Mouse (Mus musculus): Measurements from ENCODE around the gene Lst1.
"Not testable (repeated sequence)": the region's sequence is repeated elsewhere in the genome, so short reads cannot be mapped to it uniquely, and the experiment has no call there.

The Lst1 gene

DNA sequence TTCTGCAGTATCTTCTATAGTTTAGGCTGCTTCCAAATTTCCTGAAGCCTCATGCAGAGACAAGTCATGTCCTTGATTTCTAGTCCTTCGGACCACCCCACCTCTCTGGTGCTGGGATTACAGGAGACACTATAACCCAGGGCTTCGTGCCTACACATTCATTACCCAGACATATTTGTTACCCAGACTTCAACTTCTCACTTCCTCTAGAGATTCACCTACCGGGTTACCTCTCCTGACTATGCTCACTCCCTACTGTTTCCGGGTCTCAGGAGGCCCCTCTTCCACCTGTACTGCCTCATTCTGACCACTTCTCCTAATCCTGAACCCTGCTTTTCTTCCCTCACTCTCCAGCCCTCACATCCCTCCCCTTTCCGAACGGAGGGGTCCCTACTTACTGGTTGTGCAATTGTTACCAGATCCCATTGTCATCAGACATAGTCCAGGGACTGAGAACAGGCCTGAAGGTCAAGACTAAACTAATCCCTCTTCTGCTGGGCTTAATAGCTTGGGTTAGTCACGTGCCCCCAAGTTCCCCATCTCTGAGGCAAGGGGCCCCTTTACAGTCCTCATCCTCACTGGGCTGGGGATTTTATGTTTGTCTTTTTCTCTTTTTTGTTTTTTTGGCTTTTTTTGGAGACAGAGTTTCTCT lies at the start of gene Lst1:
Gene Lst1, minus strand, starts transcription at position 481 of the 652 bp plus-strand sequence.
- DNase-seq = no peak

DNA sequence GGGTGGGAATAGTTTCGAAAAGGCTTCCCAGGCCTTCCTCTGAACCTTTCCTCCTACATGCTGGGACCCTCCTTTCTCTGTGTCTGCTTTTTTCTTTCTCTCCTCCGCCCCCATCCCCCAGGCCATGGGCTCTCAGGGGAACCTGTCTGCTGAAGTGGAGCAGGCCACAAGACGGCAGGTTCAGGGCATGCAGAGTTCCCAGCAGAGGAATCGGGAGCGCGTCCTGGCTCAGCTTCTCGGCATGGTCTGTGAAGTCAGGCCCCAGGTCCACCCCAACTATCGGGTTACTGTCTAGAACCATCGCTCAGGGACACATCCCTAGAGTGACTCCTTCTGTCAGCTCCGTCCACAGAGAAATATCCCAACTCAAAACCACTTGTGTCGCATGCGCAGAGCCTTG lies 49.3 kb upstream of the Lst1 start:
- no peak for DNase-seq

DNA sequence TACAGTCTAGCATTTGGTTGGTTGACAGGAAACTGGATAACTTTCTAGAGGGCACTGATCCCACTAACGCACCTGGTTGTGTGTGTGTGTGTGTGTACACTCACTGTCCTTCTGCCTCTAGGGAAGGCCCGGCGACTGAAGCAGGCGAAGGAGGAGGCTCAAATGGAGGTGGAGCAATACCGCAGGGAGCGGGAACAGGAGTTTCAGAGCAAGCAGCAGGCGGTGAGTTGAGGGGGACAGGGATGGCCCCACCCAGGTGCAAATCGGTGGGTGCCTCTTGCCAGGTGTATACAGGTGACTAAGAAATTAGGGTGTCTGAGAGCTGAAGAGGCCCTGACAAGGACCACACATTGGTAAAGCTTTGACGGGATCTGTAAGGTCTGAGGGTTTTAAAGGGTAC lies 48.8 kb upstream of the Lst1 start:
- peak in 1 of 2 experiments; percentile 41 for DNase-seq

DNA sequence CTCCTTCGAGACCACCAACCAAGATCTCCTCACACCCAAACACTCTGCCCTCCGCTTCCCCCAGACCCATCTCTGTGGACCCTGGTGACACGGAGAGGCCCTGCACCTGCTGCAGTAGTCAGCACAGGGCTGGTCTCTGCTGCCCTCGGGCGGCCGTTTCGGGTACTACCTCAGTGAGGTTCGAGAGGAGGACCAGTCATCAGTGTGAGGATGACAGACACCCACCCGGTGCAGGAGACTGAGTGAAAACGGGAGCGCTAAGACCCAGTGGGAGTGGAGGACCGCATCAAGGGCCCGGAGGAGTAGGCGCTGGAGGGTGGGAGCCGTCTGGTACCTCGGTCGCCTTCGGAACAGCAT lies 48.1 kb upstream of the Lst1 start:
- peak; percentile 97 to 100 for DNase-seq

DNA sequence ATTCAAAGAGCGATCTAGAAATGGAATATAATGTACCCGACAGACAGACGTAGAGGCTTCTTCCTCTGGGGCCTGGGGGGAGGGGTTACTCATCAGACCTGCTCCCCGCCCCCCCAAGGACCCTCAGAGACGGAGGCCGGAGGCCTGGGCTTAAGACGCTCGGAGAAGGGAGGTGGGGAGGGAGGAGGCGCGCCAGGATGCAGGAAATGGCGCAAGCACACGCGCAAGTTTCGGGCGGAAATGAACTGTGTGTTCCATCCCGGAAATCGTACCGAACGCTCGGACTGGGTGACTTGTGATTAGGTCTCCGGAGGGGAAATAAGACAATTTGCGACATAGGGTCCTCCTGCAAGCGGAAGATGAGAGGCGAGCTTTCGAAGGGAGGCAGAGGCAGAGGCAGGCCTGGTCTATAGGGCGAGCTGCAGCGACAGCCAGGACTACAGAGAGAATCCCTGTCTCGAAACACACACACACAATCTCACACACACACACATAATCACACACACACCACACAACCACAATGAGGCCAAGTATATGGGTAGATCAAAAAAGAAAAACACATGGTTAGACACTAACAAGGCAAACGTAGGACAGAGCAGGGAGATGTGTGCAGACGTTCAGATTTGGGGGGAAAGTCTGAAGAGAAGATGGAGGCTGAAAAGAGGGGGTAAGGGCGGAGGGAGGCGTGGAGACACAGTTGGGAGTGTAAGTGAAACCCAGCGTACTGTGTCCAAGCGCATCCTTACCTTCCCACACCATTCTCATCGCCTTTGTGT lies 47.6 kb upstream of the Lst1 start, which contains the start of gene Nfkbil1:
Gene Nfkbil1, minus strand, starts transcription at position 179 of the 776 bp plus-strand sequence.
- peak; percentile 87 to 91 for DNase-seq

DNA sequence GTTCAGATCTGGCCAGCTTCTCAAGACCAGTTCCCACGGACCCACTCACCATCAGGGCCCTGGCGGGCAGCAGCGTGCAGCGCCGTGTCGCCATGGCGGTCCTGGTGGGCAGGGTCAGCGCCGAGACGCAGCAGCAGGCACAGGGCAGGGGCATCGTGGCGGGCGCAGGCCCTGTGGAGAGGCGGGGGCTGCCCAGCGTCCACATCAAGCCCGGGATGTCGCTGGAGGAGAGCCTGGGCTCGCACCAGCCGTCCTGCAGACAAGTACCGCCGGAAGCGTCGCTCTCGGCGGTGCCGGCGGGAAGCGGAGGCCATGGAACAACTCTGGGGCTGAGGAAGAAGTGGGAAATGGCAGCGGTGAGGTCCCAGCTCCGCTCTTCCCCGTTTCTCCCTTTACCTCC lies 46.7 kb upstream of the Lst1 start:
- peak in 1 of 2 experiments; percentile 70 for DNase-seq

DNA sequence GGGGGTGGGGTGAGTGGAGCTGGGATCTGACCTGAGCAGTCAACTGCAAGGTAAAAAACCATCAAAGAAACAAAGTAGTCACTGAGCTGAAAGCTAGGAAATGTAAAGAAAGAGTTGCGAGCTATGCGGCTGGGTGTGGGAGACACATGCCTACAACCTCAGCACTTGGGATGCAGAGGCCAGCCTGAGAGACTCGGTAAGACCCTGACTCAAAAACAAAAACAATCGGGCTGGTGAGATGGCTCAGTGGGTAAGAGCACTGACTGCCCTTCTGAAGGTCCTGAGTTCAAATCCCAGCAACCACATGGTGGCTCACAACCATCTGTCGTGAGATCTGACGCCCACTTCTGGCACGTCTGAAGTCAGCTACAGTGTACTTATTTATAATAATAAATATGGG lies 45.9 kb upstream of the Lst1 start:
- not testable (repeated sequence) for DNase-seq

DNA sequence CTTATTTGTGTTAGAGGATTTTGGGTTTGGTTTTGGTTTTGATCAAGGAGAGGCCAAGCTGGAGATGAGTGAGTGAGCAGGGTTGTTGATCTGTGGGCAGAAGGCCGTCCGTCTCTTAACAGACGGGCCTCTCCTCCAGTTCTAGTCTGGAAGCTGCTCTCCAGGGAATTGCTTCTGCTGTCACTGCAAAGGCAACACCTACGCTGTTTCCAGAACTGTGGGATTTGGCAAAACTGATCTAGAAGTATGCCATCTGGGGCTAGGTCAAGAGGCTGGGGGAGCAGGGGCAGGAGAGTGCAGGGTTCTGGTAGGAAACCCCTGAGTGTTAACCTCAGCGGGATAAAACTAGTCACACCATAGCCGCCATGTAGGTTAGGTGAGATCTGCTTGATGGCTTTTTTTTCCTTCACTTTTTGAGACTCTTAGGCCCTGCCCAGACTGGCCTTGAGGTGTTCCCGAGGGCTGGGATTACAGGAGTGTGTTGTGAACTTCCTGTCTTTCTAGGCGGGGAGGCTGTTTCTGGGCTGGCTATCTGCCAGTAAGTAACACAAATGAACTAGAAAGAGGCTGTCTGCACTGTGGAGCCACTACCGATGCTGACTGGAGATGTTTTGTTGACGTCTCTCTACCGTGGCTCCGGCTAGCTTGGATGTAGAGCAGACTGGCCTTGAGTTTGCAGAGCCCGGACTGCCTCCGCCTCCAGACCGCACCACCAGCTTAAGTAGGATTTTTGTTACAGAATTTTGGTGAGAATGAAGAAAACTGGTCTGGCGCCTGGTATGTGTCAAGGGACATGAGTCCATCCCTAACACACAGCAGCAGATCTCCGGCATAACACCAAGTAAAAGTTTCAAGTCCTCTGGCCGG lies 45.1 kb upstream of the Lst1 start, which contains the start of gene Atp6v1g2:
Gene Atp6v1g2, plus strand, starts transcription at position 547 of the 867 bp plus-strand sequence.
- peak in 1 of 2 experiments; percentile 40 for DNase-seq

DNA sequence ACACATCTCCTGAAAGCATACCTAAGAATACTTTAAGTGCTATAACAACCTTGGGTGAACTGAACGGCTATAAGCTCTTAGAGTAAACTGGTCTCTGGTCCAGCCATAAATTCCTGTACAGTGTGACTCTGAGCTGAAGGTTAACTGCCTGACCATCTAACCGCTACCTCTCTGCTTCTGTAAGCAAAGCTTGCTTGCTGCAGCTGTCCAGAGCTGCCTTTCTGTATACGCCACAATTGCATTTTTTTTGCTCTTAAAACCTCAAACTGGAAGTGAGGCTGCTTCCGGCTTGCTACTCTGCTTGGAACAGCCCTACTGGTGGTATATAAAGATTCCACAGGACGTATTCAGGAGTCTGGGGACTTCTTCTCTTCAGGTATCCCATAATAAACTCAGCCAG lies 44.4 kb upstream of the Lst1 start:
- DNase-seq = peak in 1 of 2 experiments; percentile 68

DNA sequence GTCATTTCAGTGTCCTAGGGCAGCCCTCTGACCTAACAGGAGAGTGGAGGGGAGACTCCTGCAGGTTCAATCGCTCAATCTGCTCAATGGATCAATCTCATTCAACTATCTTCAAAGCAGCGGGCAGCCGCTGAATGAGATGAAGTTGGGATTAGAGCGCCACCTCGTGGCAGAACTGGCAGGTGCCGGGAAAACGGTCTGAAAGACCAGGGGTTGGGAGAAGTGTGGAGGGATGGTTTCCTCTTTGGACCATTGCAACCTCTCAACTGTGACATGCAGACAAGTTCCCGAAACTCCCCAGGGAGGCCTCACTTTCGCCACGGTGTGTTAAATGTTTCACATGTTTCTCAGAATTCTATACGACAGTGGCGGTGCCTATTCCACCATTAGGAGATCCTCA lies 43.8 kb upstream of the Lst1 start:
- peak; percentile 85 to 89 for DNase-seq

DNA sequence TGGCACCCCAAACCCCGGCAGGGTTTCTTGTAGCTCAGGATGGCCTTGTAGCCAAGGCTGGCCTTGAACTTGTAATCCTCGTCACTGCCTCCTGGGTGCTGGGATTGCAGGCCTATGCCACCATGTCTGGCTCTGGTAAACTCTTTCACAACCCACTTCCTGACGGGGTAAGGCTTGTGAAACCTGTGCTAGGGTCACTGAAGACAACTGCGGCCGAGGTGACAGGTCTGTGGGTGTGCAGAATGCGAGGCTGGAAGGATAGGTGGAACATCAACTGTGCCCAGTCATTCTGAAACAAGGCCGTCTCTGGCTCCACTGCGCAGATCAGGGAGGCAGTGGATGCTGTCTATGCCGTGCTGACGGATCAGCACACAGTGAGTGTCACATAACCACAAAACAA lies 42.8 kb upstream of the Lst1 start:
- no peak for DNase-seq

DNA sequence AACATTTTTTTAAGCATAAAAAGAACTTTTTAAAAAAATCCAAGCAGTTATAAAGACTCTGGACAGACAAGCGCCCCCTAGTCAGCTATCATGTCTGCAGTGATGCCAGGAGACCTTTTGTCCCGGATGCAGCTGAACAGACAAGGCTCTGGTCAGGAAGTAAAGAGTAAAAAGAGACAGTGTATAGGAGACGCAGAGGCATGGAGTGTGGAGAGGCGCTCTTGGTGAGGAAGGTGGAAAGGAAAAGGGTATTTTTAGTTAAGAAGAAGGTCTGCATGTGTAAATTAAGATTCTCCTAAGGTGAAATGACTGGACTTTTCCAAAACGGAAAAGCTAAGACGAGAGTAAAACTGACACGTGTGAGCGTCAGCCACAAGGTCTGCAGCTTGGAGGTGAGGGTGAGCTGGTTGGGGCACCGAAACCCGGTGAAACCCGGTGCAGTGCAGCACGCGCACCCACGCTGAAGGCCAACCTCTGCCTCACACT lies 38.4 kb upstream of the Lst1 start:
- peak; percentile 51 to 57 for DNase-seq

DNA sequence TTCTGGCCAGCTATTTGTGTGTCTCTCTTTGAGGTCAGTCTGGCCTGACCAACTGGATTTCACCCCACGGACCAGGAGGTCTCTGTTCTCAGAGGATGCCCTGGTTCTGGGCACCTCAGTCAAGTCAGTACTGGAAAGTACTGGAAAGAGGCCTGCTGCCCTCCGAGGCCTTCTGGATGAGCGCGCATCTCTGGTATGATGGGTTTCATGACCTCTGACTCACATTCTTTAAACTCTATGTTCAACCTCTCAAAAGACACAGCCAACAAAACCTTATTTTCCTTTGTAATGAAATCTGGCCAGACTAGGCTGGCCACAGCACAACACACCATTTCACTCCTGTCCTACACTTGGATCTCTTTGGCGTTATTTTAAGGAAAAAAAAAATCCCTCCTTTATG lies 37.2 kb upstream of the Lst1 start:
- DNase-seq = no peak

DNA sequence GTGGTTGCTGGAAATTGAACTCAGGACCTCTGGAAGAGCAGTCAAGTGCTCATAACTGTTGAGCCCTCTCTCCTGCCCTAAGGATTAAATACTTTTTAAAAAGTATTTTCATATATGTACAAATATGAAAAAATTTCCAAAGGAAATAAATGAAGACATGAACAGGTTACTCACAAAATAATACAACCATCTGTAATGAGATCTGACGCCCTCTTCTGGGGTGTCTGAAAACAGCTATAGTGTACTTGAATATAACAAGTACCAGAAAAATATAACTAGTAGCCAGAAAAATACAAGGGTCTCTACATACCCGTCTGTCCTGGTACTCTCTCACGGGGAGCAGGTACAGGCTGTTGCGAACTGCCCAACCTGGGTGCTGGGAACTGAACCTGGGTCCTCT lies 36.4 kb upstream of the Lst1 start:
- peak in 1 of 2 experiments; percentile 18 for DNase-seq

DNA sequence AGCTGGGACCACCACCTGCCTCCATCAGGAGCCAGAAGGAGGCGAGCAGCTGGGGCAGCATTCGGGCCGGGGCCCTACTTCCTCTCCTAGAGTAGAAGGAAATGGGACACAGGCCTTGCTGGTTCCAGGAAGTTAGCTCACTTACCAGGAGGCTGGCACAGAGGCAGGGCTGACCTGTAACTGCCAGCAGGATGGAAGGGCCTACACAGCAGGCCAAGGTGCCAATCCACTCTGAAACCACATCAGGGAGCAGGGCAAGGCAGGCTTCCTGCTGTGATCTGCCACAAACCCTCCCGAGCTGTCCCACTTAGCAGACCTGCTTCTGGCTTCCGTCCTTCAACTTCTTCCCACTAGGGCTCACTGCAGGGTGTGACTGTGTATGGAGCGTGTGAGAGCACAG lies 34.1 kb upstream of the Lst1 start:
- peak; percentile 65 to 77 for DNase-seq

DNA sequence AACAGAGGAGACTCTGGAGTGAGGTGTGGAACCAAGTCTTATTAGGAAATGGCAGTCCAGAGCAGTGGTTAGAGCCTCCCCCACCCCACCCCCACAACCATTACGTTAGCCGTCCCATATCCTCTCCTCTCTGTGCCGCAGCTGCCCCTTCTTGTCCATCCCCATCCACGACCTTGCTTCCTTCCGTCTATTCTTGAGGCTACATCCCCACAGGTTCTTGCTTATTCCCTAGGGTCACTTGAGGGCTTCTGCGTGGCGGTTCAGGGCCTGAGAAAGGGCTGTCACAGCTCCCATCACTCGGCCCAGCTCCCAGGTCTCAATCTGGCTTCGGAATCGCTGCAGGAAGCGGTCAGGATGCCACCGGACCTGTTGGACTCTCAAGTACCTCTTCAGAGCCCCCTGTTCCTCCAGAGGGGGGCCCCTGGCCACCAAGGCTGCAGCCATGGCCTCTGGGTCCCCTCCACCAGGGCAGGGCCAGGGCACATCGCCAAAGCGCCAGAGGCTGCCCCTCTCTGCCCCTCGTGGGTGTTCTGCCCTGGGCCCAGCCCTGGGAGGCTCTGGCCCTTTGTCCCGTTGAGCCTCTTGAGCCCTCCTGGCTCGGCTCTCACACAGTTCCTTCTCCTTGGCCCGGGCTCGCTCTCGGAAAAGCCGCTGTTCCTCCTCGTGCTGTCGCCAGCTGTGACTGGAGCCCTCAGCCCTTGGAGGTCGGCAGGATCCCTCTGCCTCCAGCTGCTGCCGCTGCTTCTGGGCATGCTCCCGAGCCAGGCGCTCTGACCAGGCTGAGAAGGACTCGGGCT lies 32.1 kb upstream of the Lst1 start, which contains the start of gene Gm16181:
Gene Gm16181, plus strand, starts transcription at position 679 of the 797 bp plus-strand sequence.
- DNase-seq = peak in 1 of 2 experiments; percentile 47

DNA sequence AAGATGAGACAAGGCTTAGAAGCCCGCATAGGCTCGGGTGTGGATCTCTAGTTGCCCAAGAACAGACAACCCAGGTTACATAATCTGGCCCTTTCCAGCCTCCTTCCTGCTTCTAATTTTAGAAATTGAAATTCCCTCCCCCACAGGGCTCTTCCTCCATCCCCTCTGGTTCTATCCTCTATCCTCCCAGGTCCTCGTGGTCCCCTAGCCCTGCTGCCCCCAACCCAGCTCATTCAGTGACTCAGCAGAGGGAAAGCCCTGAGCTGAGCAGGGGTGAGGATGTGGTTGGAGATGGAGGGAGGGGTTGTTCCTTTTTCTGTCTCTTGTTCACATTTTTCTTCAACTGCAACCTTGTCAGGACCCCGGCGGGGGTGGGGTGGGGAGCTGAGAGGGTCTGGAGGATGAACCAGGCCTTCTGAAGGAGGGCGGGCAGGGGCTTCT lies 31.4 kb upstream of the Lst1 start:
- DNase-seq = peak; percentile 65 to 83

DNA sequence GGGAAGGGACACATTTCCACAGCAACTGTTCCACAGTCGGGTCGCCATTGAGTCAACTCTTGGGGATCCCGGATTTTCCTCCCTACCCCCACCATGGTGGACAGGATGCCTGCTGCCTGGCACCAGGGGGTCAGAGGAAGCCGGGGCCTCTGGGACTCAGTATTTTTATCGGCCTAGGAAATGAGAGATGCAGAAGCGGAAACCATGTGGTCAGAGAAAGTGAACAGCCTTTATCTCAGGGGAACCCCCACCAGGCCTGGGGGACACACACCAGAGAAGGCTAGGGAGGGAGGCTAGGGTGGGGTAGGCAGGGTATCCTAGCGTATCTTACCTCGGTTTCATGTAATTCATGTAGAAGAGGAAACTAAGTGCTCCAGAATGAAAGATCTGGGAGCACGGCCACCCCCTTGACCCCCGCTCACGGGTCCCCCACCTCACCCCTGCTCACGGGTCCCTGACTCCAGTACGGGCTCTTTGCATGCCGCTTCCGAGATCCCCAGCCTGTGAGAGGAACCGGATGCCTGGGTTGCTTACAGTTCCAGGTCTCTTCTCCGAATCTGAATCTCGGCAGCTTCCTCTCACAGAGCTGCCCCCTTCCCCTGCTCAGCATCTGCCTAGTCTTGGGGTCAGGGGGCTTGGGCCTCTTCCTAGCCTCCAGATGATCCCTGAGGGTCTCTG lies 30.4 kb upstream of the Lst1 start:
- peak in 1 of 2 experiments; percentile 58 for DNase-seq

DNA sequence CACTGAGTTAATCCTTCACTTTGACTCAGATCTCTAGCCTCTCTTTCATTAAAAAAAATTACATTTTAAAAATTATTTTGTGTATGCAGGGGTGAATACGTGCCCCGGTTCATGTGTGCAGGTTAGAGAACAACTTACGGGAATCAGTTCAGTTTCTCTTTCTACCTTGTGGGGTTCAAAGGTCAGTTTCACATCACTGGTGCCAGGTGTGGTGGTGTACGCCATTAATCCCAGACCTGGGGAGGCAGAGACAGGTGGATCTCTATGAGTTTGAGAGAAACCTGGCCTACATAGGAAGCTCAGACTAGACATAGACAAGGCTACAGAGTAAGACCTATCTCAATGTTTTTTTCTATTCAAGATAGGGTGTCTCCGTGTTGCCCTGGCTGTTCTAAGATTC lies 24.8 kb upstream of the Lst1 start:
- DNase-seq = no peak

DNA sequence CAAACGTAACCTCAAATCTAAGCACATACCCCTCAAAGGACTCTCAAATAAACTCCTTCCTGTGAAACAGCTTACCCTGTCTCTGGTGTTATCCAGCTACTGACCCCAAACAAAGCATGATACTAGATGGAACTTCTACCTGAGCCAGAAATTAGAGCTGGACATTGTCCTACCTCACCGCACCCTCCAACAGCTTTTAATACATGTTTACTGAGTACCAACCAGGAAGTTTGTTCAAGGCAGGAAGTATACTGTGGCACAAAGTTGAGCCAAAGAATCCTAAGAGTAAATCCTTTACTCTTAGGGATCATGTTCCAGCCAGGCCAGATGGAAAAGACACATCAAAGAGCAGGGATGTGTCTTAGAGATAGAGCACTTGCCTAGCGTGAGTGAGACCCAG lies 22.4 kb upstream of the Lst1 start:
- no peak for DNase-seq

DNA sequence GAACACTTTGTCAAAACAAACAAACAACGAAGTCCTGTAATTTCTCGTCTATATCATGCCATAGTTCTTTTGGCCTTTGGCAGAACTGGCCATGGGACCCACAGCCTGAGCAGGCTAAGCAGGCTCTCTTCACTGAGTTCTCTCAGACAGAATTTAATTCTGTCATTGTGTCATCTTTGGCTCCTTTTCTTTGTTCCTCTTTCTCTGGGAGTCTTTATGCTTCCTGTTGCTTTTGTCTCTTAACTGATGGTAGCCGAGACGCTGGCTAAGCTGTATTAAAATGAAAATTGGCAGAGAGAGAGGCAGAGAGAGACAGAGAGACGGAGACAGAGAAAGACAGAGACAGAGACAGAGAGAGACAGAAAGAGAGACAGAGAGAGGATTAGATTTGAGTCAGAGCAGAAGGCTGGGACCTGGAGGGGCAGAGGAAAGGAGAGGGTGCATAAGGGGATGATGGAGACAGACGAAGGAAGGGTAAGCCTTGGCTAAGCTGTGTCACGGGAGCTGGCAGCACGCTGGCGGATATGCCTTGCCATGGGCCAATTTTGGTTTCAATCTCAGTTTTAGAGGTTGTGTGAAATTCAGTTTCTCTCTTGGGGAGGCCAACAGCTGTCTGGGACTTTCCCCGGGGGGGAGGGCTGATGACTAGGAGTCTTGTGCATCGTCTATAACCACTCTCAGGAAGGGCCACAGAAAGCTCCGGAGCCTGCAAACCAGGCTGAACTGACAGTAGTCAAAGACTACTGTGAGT lies 21.7 kb upstream of the Lst1 start:
- peak in 1 of 2 experiments; percentile 45 for DNase-seq
